Mouse (Mus musculus) right cerebral cortex, adult 18-20 months (tissue): ENCODE measurements around the gene Phactr1.

Experiments
- DNase-seq: peaks from one replicate; pipeline ENCODE4 v3.0.0; 2022; ENCODE audit warnings: mixed read lengths

Gene Phactr1

GRCm38 (mm10) chr13:43042766-43043165 is 362.3 kb downstream of the Phactr1 start:
- DNase-seq = peak; percentile 47

DNA sequence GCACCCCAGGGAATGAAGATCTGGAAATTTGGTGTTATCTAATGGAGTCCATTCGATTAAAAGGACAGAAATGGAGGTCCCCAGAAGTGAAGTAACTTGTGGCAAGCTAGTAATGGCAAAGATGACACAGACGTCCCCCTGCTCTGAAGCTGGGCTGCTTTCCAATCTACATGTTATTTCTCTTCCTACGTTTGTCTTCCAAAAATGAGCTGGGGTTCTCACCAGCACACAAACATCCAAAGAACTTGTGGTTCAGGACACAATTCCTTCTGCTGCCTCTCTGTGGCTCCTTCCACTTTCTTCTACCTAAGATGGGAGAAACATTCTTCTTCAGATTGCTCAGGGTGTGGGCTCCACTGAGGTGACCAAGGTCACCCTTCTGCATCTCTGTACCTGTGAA is 368.1 kb downstream of the Phactr1 start:
- DNase-seq = no peak

GRCm38 (mm10) chr13:43053201-43053600 is 372.8 kb downstream of the Phactr1 start:
- no peak for DNase-seq

- DNase-seq = no peak
Measured at GRCm38 (mm10) chr13:43055136-43055535, 374.7 kb downstream of the Phactr1 start.

GRCm38 (mm10) chr13:43057104-43057503 is 376.7 kb downstream of the Phactr1 start:
- DNase-seq = no peak

DNA sequence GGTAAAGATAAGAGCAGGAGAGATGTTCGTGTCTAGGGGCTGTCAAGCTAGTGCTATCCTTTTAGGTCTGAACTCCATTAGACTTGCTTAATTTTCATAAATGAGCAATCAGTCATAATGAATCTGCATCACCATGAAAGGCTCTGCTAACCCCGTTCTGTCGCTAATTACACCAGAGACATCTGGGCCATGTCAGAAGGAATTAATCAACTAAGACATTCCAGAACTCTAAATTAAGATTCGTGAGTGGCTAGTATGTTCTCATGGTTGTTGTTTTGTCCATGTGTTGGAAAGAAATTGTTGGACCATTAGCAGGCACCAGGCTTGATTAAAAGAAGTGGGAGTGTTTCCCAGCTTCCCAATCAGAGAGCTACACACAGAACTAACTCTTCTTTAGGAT is 382.9 kb downstream of the Phactr1 start:
- no peak for DNase-seq

DNA sequence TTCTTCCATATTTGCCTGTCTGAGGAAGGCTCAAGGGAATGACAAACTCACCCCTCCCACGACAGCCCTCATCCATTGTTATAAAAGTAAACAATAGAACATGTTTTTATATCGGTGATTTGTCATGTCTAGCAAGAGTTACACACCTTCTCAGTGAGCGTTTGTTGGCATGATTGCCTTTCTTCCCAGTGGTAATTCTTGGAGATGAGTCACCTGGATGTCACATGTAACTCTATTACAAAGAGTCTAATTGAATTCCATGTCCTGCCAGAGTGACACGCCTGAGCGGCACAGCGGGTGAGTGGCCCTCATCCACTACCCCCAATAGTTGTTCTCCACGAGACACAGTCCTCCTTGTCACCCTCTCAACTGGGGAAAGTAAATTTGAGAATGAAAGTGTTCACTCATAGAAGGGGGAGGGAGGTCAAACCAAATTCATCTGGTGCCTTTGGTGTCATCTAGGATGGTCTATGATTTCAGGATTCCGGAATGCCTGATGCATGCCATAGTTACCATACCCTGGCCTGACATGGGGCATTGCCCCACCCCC is 388.4 kb downstream of the Phactr1 start:
- DNase-seq = no peak

DNA sequence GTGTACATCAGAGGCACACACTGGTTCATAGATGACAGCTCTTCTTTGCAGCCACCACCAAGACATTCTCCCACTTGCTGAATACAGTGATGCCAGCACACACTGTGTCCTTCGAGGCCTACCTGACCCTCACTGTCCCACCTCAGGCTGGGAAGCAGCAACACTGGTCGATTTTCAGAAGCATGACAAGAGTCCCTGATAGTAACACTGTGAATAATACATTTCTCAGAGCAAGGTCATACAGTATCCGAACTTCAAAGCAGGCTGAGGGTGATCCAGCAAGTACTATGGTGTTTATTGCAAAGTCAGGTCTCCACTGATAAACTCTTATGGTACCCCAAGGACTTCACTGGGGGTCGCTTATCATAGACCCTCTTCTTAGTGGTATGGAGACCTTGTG is 390.1 kb downstream of the Phactr1 start:
- no peak for DNase-seq

DNA sequence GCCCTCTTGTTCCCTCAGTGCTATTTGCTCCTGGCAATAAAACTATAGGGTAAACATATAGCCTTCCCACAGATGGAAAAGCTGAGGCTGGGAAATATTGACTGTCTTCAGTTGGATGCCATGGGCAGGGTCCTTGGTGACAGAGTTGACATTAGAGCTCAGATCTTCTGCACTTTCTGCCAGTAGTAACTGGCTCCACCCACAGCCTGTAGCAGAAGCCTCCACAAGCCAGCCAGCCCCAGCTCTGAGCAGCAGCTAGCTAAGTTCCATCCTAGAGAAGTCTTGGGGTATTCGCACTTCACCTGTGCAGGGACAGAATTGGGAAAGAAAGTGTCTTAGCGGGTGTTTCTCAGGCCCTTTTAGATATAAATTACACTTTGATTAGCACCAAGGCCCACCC is 390.5 kb downstream of the Phactr1 start:
- DNase-seq = no peak

DNA sequence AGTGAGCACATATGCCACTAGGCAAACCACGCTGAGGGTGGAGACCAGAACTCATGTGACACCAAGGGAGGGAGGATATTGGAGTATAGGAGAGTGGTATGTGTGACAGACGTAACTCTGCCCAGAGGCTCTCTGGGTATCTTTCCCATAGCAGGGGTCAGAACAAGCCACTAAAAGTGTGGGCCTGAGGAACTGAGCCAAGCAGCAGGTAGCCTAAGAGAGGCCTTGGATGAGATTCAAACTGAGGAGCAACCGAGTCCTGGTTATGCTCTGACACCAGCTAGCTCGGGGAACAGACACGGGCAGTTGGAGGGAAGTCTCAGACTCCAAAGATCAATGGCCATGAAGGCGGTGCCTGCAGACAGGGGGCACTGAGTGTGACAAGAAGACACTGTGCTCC is 395.0 kb downstream of the Phactr1 start:
- no peak for DNase-seq

- no peak for DNase-seq
Measured at GRCm38 (mm10) chr13:43077485-43077884, 397.1 kb downstream of the Phactr1 start.

DNA sequence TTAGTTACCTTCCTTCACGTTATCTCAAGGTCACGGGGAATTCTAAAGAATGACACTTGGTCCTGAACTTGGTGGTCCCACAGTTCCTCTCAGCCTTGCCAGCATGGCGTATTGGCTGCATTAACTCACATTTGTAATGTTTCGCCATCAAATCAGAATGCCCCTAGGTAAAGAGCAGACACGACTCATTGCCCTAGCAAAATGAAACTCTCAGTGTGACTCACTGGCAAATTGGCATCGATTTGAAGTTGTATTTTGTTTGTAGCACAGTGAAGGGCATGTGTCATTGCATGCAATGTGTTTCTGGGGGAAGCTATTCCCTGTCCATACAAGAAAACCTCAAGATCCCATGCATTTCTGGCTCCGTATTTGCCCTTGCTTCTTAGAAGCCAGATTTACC is 404.8 kb downstream of the Phactr1 start:
- no peak for DNase-seq

DNA sequence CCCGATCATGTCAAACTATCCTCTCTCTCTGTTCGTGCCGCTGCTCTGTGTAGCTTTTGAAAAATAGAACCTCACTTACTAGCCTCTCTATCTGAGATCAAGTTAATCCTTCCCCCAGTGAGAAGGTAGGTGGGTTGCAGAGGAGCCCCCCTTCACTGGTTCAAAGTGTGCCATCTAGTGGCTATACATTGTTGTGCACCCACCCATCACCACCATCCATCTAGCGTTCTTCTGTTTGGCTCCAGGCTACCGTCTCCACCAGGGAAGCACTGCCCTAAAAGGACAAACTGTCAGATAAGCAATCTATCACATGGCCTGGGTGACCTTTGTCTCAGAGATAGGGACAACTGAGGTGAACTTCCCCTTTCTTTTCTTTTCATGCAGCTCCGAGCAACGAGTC is 413.9 kb downstream of the Phactr1 start:
- DNase-seq = peak; percentile 41

- no peak for DNase-seq
Measured at GRCm38 (mm10) chr13:43102943-43103342, 422.5 kb downstream of the Phactr1 start.

DNA sequence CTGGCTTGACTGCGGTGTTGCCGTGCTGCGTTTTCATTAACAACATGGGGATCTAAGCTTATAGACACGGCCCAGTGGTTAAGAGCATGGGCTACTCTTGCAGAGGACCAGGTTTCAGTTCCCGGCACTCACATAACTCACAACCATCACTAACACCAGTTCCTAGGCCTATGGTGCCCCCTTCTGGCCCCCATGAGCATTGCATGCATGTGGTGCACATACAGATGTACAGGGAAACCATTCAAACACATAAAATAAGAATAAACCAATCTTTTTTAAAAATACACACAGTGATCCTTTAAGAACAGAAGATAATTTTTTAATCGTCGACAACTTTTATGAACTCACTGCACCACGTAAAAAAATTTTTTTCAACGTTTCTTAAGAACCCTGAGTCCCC is 424.1 kb downstream of the Phactr1 start:
- no peak for DNase-seq

- DNase-seq = peak; percentile 83
Measured at GRCm38 (mm10) chr13:43112280-43112679, 431.9 kb downstream of the Phactr1 start.

- DNase-seq = no peak
Measured at GRCm38 (mm10) chr13:43112707-43113106, 432.3 kb downstream of the Phactr1 start.

DNA sequence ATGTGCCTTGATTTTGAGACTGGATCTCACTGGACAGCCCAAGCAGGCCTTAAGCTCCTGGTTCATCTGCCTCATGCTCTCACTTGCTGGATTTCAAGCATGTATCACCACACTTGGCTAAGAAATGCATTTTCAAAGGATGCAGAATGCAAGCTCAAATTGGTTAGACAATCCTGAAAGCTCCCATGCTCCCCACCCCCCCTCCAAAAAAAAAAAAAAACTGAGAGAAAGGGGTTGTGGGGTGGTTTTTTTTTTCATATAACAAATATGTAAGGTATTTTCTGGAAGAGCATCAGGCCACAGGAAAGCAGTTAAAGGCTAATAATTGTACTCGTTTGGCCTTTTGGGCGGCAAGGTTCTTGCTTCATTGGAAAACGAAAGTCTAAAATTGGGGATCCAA is 432.7 kb downstream of the Phactr1 start:
- no peak for DNase-seq

DNA sequence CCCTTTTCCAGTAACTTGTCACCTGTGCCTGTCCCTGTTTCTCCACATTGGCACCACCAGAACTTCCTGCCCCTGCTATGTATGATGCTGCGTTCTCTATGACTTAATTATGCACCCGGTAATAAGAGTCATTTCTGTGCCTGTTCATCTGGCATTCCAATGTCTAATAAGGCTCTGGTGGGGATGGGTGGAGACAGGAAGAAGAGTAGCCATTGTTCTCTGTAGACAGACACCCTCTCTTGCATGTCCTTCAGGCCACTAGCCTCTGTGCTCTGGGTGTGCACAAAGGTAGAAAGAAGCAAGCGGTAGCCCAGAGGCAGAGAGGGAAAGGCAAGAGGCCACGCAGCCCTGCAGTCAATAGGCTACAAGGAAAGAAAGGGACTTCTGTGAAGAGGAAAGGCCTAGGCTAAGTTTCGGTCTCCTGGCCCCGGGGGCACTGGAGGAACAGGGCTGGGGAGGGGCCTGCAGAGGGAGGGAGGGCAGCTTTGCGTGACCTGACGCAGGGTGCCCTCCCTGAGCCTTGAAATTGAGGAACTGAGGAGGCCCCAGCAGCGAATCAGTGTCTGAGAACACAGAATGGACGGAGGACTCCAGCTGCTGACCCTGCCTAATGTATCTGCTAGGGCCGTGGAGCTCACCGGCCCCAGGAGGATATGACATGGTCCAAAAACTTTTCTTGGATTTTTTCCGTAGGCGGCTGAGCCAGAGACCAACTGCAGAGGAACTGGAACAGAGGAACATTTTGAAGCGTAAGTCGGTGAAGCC is 442.1 kb downstream of the Phactr1 start:
- DNase-seq = no peak

GRCm38 (mm10) chr13:43123895-43124682 is 443.7 kb downstream of the Phactr1 start:
- DNase-seq = no peak

GRCm38 (mm10) chr13:43124683-43125074 is 444.3 kb downstream of the Phactr1 start:
- no peak for DNase-seq

DNA sequence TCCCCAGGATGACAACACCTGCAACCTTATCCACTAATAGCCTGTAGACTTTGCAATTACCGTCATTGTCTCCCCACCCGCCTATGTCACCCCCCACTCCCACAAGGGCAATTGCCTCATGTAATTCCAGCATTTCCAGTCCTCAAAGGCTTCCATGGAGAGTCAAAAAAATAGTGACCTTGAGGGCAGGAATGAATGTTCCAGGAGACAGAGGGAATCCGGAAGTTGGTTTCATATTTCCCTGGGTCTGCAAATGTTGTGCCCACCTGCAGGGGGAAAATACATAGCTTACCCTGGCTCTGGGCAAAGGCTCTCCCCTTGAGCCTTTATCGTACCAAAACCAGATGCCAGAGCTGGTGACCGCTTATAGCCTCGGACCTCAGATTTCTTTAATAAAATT is 449.7 kb downstream of the Phactr1 start:
- DNase-seq = no peak

DNA sequence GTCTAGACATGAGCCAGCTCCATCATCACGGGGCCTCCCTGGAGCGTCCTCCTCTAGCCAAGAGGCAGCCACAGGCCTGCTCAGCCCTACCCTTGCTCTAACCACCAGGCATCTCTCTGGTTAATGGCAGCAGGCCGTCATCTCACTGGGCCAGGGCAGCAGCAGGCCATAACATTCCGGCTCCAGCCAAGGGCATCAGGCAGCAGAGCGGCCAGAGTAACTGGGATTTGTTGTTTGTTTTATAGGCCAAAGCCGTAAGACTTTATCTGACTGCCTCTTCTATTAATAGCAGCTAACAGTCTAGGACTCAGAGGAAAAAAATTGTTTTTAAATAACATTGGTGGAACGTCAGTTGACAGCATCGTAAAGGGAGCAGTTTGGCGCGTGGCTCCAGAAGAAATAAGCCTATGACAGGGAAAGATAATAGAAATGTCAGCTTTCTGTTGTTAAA is 451.3 kb downstream of the Phactr1 start:
- no peak for DNase-seq

- DNase-seq = no peak
Measured at GRCm38 (mm10) chr13:43132859-43133258, 452.4 kb downstream of the Phactr1 start.
